Mouse (Mus musculus) kidney, postnatal 0 days (tissue): ENCODE measurements around the gene Ptcd1. TPM values are rescaled to one million over a fixed set of nuclear protein-coding genes. Genes with fewer than 3 reads are reported as not detected.
"Not testable (repeated sequence)": the region's sequence is repeated elsewhere in the genome, so short reads cannot be mapped to it uniquely, and the experiment has no call there.

Experiments
- ATAC-seq: fragments of 200-750 bp; cut with Nextera tagmentation; replicated peaks from 2 replicates; pipeline ENCODE4 v1.8.0; 2017; ENCODE audit warnings: low read depth, moderate number of reproducible peaks, moderate TSS enrichment, moderate library complexity; ENCODE audit not compliant: low FRiP score
- DNase-seq: peaks from one replicate; pipeline ENCODE4 v3.0.0-alpha.2; 2016; ENCODE audit warnings: low spot score
- H3K27ac ChIP-seq: fragments of 300-500 bp; sonication (generic); 2 replicates; pipeline ENCODE4 v1.5.1; 2014; ENCODE audit warnings: mild to moderate bottlenecking
- H3K27me3 ChIP-seq: fragments of 300-500 bp; sonication (generic); 2 replicates; pipeline ENCODE4 v1.6.1; 2014; ENCODE audit warnings: low read length, mixed read lengths; ENCODE audit not compliant: insufficient read depth
- H3K36me3 ChIP-seq: fragments of 300-500 bp; sonication (generic); 2 replicates; pipeline ENCODE4 v1.6.1; 2014; ENCODE audit warnings: low read length, mixed read lengths; ENCODE audit not compliant: insufficient read depth
- H3K4me1 ChIP-seq: fragments of 300-500 bp; sonication (generic); replicated peaks from 2 replicates; pipeline ENCODE4 v1.6.1; 2014; ENCODE audit warnings: antibody characterized with exemption, low read length, mixed read lengths; ENCODE audit not compliant: insufficient read depth
- H3K4me2 ChIP-seq: fragments of 300-500 bp; sonication (generic); 2 replicates; pipeline ENCODE4 v1.6.1; 2014; ENCODE audit warnings: mild to moderate bottlenecking, low read length, moderate library complexity, mixed read lengths
- H3K4me3 ChIP-seq: fragments of 300-500 bp; sonication (generic); replicated peaks from 2 replicates; pipeline ENCODE4 v1.5.1; 2014; ENCODE audit warnings: low read depth, low read length
- H3K9ac ChIP-seq: fragments of 300-500 bp; sonication (generic); 2 replicates; pipeline ENCODE4 v1.6.1; 2014; ENCODE audit warnings: low read depth, low read length
- H3K9me3 ChIP-seq: fragments of 300-500 bp; sonication (generic); replicated peaks from 2 replicates; pipeline ENCODE4 v1.6.1; 2016; ENCODE audit warnings: low read length, inconsistent platforms, mixed read lengths
- CTCF ChIP-seq: IDR thresholded peaks from 2 replicates; pipeline ENCODE4 v1.5.1; 2016; ENCODE audit warnings: antibody characterized with exemption, low read depth, mild to moderate bottlenecking, moderate library complexity
- WGBS: fragments of 180-500 bp; shearing (Covaris S2); extraction: QIAGEN DNeasy Blood & Tissue Kit; methylation state at CpG from one replicate; pipeline ENCODE4 v1.1.7; 2014; 5-methylcytosine and 5-hydroxymethylcytosine counted together
- polyA plus RNA-seq: library from polyadenylated mRNA; unstranded; fragments of >200 nt; fragmentation: Nextera tagmentation; extraction: Ambion mirVana; gene quantifications from 2 replicates; pipeline ENCODE4 v1.2.1, GENCODE M21; 2015

The Ptcd1 gene
- polyA plus RNA-seq, result 14.7 and 15.2 TPM in 2 replicates

GRCm38 (mm10) chr5:145166536-145167305, at the start of gene Ptcd1, which contains the start of gene Cpsf4:
Ptcd1 (minus strand) TSS chr5:145167108.
Cpsf4 (plus strand) TSS chr5:145167213.
- Histone ChIP-seq H3K4me2 (peak within 1 kb of the TSS; percentile 92), H3K9me3 (no peaks in the 10 kb centered on the region), H3K9ac (peak within 1 kb of the TSS; percentile 96), H3K27ac (peak within 1 kb of the TSS; percentile 91), H3K4me3 (peak within 1 kb of the TSS; percentile 83), H3K36me3 (0 out of 2 replicates have a peak, but pooled peaks cover 16% of the 10 kb centered on the region), H3K4me1 (peaks cover 12% of the 10 kb centered on the region), H3K27me3 (no peaks in the 10 kb centered on the region)
- WGBS, result under 1% methylated on average over 48 of the region's 51 CpGs
- TF ChIP-seq CTCF, result no peak
- ATAC-seq, result peak; percentile 92
- peak; percentile 99 for DNase-seq

DNA sequence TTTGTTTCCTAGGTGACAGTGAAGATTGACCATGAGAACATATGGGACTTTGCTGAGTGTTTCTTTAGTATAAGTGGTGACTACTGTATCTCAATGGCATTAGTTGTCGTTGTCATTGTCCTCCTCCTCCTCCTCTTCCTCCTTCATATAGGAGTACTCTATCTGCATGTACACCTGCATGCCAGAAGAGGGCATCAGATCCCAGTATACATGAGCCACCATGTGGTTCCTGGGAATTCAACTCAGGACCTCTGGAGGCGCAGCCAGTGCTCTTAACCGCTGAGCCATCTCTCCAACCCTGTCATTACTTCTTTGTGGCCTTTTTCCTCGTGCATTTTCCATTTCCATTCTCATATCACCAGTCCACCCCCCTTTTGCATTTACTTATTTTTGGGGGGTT, 47.8 kb upstream of the Ptcd1 start:
- Histone ChIP-seq H3K27ac (no peak overlapping the region), H3K27me3 (no peaks in the 10 kb centered on the region), H3K4me3 (no peak overlapping the region), H3K36me3 (peaks cover 28% of the 10 kb centered on the region), H3K4me1 (no peaks in the 10 kb centered on the region), H3K9me3 (no peaks in the 10 kb centered on the region), H3K9ac (no peak overlapping the region), H3K4me2 (no peak overlapping the region)
- ATAC-seq, result no peak
- peak; percentile 49 for TF ChIP-seq CTCF
- whole genome bisulfite sequencing, result 68% methylated on average over 4 of the region's 4 CpGs
- no peak for DNase-seq

DNA sequence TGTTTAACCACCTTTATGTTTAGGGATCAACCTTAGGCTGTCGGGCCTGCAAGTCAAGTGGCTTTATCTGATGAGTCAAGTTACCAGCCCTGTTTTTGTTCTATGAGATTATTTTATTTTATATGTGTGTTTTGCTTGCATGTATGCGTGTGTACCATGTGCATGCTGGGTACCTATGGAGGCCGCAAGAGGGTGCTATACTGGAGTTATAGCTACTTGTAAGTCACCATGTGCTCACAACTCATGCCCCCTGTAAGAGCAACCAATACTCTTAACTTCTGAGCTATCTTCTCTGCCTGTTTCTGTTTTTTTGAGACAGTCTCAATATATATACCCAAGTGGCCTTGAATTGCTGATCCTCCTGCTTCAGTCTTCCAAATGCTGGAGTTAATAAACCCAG, 46.6 kb upstream of the Ptcd1 start:
- H3K4me2 ChIP-seq, result no peak overlapping the region
- no peak for ATAC-seq
- peaks cover 24% of the 10 kb centered on the region for H3K36me3 ChIP-seq

GRCm38 (mm10) chr5:145212216-145212615, 45.3 kb upstream of the Ptcd1 start:
- Histone ChIP-seq H3K4me2 (no peak overlapping the region), H3K27me3 (no peaks in the 10 kb centered on the region), H3K36me3 (peaks cover 20% of the 10 kb centered on the region), H3K4me1 (no peaks in the 10 kb centered on the region), H3K27ac (no peak overlapping the region), H3K4me3 (no peak overlapping the region), H3K9me3 (no peaks in the 10 kb centered on the region), H3K9ac (no peak overlapping the region)
- no peak for TF ChIP-seq CTCF
- WGBS, result 87% methylated on average over 4 of the region's 4 CpGs
- DNase-seq (no peak), ATAC-seq (no peak)

More for the DNA sequence above, 46.6 kb upstream of the Ptcd1 start:
- H3K27me3 ChIP-seq, result no peaks in the 10 kb centered on the region
- H3K4me3 ChIP-seq, result no peak overlapping the region
- H3K9ac ChIP-seq, result no peak overlapping the region
- WGBS, result 94% methylated on average over 3 of the region's 3 CpGs
- no peaks in the 10 kb centered on the region for H3K9me3 ChIP-seq
- no peak for TF ChIP-seq CTCF
- no peak for DNase-seq
- H3K27ac ChIP-seq, result no peak overlapping the region
- no peaks in the 10 kb centered on the region for H3K4me1 ChIP-seq

DNA sequence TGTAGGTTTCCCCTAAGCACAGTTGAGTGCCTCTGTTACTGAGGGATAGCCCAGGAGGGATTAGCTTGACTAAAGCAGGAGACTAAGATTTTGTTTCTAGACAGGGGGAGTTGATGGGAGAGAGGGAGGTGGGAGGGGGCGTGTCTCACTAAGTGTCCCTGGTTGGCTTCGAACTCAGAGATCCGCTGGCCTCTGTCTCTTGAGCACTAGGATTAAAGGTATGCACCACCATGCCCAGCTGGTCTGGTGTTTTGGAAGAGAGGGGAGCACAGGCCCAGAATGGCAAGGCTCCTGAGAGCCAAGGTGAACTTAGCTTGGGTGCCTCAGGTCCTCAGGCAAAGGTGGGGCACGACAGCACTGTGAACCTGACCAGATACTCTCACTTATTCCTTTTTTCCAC, 44.4 kb upstream of the Ptcd1 start:
- Histone ChIP-seq H3K9ac (no peak overlapping the region), H3K4me1 (no peaks in the 10 kb centered on the region), H3K36me3 (peaks cover 20% of the 10 kb centered on the region), H3K4me3 (no peak overlapping the region), H3K27ac (no peak overlapping the region), H3K4me2 (no peak overlapping the region), H3K27me3 (no peaks in the 10 kb centered on the region), H3K9me3 (no peaks in the 10 kb centered on the region)
- TF ChIP-seq CTCF, result no peak
- 93% methylated on average over 4 of the region's 4 CpGs for WGBS
- DNase-seq, result no peak
- no peak for ATAC-seq

DNA sequence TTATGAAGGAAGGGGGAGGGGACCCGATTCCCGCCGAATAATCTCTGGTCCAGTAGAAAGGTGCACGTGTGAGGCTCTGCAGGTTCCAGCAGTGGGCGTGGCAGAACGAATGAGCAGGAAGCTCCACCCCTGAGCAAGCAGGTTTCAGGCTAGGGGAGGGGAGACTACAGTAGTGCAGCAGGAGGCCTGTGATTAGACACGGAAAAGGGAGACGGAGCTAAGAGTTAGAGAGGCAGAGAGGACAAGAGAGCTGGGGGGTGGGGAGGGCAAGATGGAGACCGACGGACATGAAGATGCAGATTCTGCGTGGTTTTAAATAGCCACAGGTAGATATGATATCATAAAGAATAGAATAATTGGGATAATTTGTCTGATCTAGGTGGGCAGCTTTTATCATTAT, 41.5 kb upstream of the Ptcd1 start:
- not testable (repeated sequence) for H3K4me3 ChIP-seq, H3K27ac ChIP-seq, H3K27me3 ChIP-seq, H3K4me2 ChIP-seq, H3K9me3 ChIP-seq, DNase-seq, ATAC-seq, H3K9ac ChIP-seq, H3K4me1 ChIP-seq
- H3K36me3 ChIP-seq, result peaks cover 20% of the 10 kb centered on the region
- 53% methylated on average over 11 of the region's 11 CpGs for WGBS
